Mouse (Mus musculus) right cerebral cortex, postnatal 10 days (tissue): ENCODE measurements at regions not wholly inside any gene's neighbourhood (a gene's known extent, or its start where the extent isn't known, plus 50 kb on each side); places are given as distances from the start of the nearest gene placed in this dataset.

Experiments used
- DNase-seq, 2 experiments: peaks; one replicate each; pipeline ENCODE4 v3.0.0; 2021; ENCODE audit warnings: low spot score in 2 of 2

DNA sequence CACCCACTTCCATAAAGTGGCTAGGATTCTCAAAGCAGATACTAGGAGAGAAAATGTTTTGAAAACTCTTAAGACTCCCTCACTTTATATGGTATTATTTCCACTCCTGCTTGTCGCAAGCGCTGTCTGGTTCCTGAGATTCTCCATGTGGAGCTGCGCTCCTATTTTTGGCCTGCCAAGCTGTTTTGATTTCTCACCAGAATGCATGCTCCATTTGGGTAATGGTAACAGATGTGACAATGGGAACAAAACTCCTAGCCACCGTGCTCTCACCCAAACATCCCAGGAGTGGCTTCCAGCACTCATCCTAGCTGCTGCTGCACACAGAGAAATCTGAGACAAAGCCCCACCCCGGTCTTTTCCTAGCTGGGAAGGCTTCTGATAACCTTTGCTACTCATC is 749.6 kb downstream of the Ntrk3 start:
- peak; percentile 70 to 87 for DNase-seq

DNA sequence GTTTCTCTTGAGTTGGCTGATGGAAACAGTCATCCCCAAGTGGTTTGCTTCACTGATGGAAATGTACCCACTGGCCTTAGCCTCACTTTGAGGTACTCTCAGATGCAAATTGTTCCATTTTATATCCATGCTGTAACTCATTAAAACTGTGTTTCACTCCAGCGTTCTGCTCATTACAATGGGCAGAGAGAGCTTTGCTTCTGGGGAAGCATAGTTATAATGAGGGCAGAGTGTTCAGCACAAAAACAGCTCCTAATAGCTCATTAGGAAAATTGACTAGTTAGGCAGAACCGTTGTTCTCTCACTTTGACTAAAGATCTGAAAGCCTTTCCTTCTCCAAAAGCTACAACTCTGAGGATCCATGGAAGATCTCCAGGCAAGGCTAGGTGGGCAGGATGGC is 771.2 kb downstream of the Ntrk3 start:
- no peak for DNase-seq

DNA sequence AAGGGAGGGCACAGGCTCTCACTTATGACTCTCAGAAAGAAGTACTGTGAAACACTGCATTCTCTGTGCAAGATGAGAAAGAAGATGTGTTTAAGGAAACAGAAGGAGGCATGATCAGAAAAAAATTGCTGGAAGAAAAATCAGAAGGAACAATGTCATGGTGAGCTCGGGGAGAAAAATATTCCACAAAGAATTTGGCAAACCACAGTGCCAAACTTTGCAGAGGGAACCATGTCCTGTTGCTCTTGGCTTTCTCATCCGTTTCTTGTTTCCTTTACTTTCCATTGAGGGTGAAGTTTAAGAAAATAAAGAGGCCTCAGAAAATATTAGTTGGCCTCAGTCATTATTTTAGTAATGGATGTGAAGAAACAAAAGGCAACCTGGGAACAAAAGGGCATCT is 804.4 kb downstream of the Ntrk3 start:
- DNase-seq: no peak

DNA sequence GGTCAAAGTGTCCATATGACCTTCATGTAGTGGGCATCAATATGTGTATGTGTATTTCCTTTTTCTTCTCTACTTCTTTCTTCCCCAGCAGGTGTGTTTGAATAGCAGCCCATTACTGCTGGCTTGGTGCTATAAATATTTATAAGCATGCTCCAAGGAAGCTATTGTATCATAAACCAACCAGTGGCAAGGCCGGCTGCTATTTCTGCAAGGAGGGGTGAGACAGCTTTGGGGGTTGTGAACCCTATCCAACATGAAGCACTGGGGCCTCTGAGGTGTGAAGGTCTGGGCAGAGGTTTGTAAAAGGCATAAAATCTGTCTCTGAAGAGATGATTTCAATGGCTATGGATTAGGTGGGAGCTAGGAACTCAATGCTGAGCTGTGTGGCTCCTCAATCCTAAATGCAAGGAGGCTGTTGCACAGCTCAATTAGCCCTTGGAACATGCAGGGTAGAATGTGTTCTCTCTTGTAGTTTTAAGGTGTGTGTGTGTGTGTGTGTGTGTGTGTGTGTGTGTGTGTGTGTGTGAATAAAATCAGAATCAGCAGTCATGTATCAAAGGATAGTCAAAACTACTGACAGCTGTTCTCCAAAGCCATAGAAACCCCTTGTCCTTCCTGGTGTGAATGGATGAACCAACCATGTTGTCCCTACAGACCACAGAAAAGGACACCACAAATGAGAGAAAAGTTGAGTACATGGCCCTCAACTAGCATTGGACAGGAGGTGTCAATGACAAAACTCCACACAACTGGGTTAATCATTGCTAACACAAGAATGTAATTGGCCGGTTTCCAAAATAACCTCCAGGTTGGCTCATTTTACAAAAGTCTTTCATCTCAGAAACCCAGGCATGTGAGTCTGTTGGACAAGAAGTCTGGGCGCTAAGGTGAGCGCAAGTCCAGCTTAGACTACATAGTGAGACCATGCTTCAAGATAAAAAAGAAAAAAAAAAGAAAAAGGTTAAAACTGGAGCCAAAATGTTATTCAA is 809.0 kb downstream of the Ntrk3 start:
- DNase-seq: no peak

DNA sequence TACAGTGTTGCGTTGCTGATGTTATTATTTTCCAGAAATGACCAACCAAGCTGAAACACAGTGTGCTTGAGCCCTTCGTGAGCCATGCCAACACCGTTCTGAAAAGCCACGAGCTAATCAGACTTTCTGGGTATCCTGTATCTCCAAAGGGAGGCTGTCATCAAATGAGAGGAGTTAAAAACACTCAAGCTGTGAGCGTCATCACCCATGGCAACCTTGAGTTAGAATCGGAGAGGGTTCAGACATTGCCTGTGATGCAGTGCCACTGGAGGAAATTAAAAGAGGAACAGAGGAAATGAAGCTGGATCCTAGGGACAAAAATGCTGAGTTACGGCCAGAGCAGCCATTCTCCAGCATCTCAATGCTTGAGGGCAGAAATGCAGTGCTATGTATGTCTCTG is 838.6 kb downstream of the Ntrk3 start:
- peak in 1 of 2 experiments; percentile 32 for DNase-seq

DNA sequence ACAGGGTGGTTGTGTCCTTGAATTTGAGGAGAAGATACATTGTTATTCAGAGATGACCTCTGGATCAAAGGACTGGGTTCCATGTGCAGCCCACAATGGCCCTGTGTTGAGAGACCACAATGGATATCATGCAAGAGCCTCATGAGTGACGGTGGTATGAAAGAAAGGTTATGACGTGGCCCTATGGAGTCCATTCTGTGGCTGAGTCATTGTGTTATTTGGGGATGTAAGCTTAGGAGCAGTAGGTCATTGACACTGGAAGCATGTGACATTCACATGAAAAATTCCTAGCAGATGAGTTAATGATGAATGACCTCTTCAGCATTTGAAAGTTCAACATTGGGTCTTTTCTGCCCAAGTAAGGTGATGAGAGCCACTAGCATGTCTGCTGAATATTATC is 849.3 kb downstream of the Ntrk3 start:
- no peak for DNase-seq

DNA sequence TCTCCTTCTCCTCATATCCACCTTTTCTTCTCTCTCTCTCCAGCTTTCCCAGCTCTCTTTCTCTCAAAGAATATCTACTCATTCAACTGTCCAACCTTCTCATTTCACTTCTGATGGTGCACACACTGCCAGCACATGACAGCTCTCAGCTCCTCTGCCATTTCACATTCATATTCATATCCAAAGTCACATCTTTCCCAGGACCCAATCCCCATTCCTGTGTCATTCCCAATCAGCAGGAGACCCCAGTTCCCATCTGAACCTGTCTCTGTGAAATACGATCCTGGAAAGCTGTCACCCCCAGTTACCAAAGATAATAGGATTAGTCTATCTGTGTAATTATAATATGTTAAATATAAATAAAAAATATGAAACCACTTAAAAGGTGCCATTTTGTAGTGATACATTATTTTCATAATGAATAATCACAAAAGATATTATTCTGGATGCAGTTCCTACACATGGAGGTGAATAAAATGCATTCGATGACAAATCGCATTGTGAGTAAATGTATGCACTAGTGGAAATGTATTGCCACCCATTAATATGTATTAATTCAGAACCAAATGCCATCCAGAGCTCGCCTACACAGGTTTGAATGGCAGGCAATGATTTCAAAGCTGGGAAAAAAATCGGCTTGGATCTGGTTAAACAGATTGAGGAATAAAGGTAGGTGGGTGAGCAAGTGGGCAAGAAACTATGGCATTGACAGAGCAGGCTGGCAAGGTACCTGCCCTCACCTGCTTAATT is 855.0 kb downstream of the Ntrk3 start:
- DNase-seq: no peak

DNA sequence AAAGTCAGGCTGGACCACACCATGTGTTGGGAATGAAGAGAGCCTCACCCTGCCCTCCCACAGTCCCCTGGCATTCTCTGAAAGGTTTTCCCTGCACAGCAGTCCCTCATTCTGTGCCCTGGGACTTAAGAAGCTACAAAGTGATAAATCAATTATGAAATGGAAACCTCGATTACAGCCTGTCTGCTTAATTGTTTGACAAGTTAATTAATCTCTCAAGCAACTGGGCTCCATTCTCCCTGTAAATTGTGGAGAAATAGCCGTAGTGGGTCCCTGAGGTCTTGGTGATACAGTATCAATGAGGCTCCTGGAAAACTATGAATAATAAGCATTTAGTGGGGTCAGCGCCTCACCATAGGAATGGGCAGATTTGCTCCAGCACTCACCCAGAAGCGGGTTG is 870.3 kb downstream of the Ntrk3 start:
- no peak for DNase-seq

DNA sequence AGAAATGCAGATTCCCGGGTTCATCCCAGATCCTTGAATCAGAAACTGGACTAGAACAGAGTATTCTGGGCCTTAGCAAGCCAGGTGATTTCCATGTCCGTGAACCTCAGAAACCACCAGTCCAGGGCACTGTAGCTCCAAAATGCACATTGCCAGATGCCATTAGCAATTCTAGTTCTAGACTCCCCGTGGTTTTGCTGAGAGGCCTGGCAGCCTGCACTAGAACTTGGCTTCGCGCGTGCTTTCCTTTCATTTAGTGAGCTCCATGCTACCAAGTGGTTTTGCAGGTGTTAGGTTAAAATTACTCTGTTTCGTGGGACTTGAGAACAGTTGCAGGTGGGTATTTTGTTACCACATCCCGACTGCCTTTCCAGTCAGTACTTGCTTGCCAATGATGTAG is 876.0 kb downstream of the Ntrk3 start:
- DNase-seq: no peak

DNA sequence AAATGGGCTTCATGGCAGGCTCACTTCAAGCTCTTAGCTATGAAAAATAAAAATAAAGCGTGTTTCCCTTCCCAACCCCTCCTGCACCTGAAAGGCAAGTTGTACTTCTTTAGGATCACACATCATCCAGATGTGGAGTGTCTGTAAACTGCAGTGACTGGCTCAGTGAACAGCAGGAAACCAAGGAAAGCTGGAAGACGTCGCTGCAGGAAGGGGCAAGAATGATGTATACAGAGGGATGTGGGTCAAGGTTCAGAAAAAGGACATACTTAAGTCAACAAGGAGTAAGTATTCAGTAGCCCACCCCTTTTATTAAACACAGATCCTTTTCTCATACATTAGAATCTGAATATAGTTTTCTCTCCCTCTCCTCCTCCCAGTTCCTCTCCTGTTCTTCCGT is 879.4 kb downstream of the Ntrk3 start:
- no peak for DNase-seq

DNA sequence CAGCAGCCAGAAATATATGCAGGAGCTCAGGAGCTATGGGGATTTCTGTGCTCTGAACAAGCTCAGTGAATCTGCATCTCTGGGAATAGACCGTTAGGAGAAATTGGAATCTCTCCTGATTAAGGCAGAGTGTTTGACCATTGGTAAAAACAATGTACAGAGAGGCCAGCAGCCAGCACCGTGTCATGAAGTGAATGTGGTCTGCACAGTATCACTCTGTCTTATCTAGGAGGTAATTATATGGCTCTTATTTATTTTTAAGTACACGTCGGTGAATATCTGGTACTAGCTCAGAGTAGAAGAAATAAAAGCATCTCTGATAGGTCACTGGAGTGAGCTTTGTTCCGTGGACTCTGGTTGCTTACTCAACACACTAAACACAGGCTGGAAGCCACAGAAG is 879.8 kb downstream of the Ntrk3 start:
- no peak for DNase-seq

DNA sequence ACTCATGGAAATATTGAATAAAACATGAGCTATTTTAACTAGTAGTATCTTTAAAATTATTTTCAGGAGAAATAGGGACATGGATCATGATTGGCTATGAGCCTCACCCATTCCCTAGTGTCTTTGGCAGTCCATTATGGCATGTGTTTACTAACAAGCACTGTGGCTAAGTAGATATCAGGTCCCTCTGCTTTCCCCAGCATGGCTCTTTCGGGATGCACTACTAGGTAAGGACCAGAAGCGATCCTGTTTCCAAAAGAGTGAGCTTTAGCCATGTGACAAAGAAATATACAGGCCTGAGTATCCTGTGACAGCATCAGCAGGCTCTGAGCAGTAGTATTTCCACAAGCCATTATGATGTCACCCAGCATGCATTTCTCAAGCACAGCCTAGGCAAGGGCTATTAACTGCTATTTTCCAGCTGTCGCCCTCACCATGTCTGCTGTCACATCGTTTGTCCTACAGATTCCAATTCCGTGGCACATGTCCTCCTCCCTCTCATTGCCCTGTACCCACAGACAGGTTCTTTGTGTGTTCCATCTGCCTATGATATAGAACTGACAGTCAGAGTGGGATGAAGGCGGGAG is 882.1 kb downstream of the Ntrk3 start:
- no peak for DNase-seq

DNA sequence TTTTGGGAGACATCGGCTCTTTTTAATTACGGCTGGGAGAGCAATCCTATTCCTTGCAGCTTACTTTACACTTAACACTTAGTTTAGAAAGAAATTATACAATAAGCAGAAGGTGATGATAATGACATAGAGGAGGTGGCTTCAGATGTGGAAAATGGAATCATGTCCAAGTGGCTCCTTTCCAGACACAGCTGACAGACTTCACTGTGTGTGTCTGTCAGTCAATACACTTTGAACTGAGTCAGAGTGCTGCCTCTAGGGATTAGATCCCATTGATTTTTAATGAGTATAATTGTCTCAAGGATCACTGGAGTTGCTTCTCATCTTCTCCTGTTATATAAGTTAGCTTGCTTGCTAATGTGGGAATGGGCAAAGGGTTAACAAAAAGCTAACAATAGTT is 882.7 kb downstream of the Ntrk3 start:
- DNase-seq: no peak

DNA sequence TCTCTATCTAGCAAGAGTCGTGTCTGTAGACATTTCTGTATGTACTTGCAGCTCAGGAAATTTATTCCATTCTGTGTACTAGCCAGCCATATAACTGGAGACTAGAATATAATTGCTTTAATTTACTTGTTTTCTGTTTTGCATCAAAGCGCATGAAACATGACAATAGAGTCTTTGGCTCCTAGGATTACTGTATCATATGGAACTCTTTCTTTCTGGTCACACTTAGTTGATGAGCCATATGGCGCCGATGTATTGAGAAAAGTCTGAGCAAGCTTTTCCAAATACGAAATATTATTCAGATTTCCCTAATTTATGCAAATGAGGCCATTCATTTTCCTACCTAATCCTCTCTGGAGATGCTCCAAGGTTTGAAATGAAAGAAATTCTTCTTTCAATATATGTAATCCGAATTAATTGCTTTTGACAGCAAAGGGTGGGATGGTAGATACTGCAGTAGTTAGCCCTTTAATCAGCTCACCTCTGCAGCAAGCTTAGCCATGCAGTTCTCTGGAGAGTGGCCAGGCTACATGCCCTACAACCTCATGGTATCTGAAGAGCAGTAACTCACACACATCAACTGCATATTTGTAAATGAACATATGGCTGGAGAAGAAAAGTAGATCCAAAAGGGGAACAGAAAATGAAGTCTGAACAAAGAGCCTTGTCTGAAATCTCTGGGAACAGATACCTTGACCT is 913.4 kb downstream of the Ntrk3 start:
- no peak for DNase-seq

DNA sequence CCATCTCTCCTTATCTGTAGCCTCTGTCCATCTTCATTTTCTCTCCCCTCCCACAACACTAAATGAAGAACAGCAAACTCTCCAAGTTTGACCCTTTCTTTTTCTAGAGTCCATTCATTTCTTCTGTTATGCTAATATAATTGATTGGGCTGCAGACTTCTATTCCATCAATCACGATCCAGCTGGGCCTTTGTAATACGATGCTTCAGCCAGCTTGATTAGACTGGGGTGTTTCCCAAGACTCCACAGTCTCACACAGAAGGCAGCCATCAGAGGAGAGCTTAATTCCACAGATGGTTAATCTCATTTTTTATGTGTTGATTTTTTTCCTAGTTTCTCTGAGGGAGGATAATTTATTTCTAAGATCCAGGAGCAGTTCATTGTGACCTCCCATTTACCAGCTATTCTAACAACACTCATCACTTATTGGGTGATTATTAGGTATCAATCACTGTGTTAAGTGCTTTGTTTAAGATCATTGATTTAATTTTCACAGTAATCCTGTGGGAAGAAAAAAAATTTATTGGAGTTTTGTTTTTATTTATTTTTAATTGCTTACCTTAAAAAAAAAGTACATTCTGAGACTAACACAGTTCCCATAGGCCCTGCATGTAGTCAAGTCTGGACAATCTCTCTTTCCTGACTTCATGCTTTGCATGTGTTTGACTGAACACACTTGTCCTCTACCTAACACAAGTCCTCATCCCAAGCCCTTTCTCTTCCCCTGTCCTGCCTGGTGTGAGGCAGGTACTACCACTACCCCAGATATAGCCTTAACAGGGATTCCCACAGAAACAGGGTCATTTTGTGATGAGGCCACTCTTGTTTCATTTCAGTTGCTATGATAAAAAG is 925.5 kb downstream of the Ntrk3 start:
- no peak for DNase-seq

DNA sequence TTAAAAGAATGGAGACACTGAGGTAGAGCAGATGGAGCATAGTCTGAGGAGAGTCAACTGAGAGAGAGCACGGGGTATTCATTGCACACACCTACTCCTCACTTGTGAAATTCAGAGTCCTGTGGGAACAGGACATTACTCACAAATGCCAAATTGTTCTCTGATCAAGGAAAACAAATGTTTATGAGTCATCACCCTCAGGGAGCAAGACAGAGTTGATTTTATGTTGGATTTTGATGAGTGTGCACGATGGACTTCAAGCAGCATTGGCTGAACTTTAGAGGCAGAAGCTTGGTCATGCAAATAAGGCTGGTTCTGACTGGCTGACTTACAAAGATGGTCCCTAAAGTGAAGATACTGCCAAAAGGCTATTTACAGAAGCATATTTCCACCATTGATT is 951.0 kb downstream of the Ntrk3 start:
- no peak for DNase-seq

DNA sequence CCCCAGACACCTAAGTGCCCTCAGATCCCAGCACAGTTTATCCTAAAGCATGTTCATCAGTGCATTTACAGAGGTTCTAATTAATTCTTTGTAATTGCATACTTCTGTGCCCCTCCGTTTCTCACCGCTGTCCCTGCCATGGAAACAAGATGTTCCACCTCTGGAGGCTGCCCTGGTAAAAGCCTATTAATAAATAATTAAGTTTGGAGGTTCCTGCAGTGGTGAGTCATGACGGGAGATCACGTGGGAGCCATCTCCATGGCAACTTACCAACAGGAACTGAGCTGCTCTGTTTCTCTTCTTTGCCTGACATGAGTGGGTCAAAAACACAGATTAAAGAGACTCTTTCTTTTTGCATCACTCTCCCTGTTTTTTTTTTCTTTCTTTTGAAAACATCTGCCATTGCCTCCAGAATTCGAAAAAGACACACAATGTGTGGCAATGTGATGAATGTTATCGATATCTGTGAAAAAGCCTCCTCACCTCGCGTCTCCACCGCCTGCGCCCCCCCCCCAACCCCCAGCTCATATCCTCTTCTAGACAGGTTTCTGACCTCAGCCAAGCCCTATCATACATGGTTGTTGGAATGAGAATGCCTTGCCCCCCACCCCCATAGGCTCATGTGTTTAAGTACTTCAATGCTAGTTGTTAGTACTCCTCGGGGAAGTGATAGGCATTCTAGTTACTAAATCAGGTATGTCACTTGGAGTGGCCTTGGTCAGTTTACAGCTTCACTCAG is 965.9 kb downstream of the Ntrk3 start:
- peak; percentile 69 to 85 for DNase-seq

DNA sequence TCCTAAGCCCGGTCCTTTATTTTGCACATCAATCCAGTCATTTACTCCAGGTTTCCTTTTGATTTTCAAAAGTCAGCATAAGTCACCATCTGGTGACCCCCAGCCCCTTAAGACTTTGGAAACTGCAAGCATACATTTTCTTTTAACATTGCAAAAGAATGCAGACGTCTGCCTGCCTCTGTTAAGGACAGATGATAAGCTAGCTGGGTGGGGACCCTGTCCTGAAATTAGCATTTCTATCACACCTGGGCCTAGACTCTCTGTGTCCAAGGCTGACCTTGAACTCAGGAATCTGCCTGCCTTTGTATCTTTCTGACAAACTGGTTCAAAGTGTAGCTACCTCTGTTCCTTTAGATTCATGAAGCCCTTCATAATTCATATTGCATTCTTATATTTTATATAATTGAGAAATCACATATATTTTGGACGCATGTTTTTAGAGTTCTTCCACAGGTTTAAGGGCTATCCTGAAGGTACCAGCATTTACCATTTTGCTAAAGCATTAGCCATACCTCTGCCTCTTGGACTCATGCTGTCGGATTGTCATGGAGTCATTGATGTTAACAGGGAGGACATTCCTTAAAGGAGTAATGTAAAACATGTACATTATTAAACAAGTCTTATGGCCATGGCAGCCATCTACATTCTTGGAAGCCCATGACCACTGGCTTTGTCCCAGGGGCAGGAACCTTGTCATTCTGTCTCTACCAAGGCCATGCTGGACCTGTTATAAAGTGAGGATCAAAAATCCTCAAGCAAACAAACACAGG is 998.6 kb downstream of the Ntrk3 start:
- no peak for DNase-seq
